Mouse (Mus musculus) cerebellum, adult 2 months (tissue): ENCODE data around the gene Cpt1c. TPM values are rescaled to one million over a fixed set of nuclear protein-coding genes. Genes with fewer than 3 reads are reported as not detected.
A peak's percentile ranks its signal among the peaks of the same experiment; 100 is the strongest.

Experiments
- DNase-seq, 2 experiments: peaks; one replicate each; pipeline ENCODE4 v3.0.0; 2021
- H3K27ac ChIP-seq: fragments of 200-500 bp; 2 replicates; pipeline ENCODE4 v1.5.1; 2012; ENCODE audit warnings: low read length, control low read depth, inconsistent platforms; ENCODE audit not compliant: insufficient read depth
- H3K27me3 ChIP-seq: fragments of 200-500 bp; 2 replicates; pipeline ENCODE4 v1.6.1; 2012; ENCODE audit warnings: inconsistent platforms, mild to moderate bottlenecking, low read length, moderate library complexity; ENCODE audit not compliant: control insufficient read depth, insufficient read depth
- H3K4me1 ChIP-seq: fragments of 200-500 bp; 2 replicates; pipeline ENCODE4 v1.6.1; 2011; ENCODE audit warnings: low read length; ENCODE audit not compliant: control insufficient read depth, insufficient read depth
- H3K4me3 ChIP-seq: fragments of 200-500 bp; replicated peaks from 2 replicates; pipeline ENCODE3; 2011; ENCODE audit warnings: mild to moderate bottlenecking, low read depth, low read length, control low read depth; ENCODE audit not compliant: insufficient read depth
- CTCF ChIP-seq: fragments of 200-500 bp; IDR thresholded peaks from 2 replicates; pipeline ENCODE4 v1.5.1; 2011; ENCODE audit warnings: low read depth, mild to moderate bottlenecking, control low read depth, low read length, moderate library complexity, borderline replicate concordance; ENCODE audit not compliant: insufficient read depth
- POLR2A ChIP-seq: fragments of 200-500 bp; IDR thresholded peaks from 2 replicates; pipeline ENCODE4 v1.6.1; 2011; ENCODE audit warnings: low read length, control low read depth, borderline replicate concordance; ENCODE audit not compliant: insufficient read depth
- WGBS: fragments of 180-500 bp; shearing (Covaris S2); methylation state at CpG from one replicate; pipeline ENCODE4 v1.1.7; 2018; 5-methylcytosine and 5-hydroxymethylcytosine counted together
- polyA plus RNA-seq: library from polyadenylated mRNA; depleted of rRNA; stranded (reverse); fragments of >200 nt; gene quantifications from 2 replicates; pipeline ENCODE4 v1.2.3, GENCODE M21; 2012

Gene Cpt1c
- polyA plus RNA-seq, 1 experiment: 129 TPM

DNA sequence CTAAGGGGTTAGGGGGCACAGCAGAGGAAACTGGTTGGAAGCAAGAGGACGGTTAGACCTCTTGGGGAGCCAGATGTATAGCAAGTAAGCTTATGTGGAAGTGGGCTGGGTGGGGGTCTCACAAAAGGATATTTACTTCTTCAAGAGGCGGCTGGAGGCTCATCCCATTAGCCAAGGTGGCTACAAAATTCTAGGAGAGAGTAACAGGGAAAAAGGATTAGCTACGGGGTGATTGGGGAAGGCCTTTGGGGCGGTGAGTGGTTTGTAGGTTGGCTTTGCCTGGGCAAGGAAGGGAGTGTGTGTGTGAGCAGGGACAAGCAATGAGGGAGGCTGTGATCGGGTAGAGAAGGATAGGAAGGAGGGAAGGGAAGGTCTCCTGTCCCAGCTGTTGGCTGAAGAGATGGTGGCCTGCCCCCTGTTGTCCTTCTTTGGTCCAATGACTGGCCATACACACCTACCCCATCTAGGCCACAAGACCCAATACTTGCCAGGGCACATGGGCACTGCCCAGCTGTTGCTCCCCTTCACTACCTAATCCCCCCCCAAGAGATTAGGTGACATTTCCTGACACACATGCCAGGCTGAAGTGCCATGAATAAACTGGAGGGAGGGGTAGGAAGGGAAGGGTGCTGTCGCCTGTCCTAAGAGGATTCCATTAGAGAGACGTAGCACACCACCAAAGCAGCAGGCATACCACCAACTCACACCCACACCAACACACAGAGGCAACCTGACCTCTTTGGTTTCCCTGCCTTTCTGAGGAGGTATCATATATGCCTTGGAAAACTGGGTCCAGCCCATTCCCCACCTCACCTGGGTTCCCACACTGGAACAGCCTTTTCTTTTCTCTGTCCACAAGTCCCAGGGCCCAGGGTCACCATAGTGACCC is 9.5 kb upstream of the Cpt1c start:
- DNase-seq: no peak
- Histone ChIP-seq H3K4me3 (no peak overlapping the region), H3K27me3 (no peaks in the 10 kb centered on the region), H3K27ac (no peak overlapping the region), H3K4me1 (0 out of 2 replicates have a peak, but pooled peaks cover 5% of the 10 kb centered on the region)
- TF ChIP-seq POLR2A (no peak), CTCF (no peak)
- WGBS: 57% methylated on average over 7 of the region's 7 CpGs

DNA sequence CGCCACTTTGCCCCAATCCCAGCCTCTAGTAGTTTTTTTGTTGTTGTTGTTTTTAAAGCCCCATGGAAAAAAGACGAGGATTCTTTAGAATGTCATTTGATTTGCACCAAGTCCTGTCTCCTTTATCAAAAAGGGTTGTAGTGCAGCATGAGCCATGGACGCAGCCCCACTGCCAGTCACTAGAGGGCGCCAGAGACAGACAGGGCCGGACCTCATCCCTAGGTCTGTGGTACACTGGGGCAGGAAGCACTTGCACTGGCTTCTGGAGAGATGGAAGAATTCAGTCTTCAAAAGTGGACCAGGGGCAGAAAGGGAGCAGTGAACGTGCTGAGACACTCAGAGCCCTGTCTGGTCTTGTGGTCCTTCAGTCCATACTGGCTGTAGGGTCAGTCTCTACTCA is 8.4 kb upstream of the Cpt1c start:
- WGBS: 23% methylated on average over 6 of the region's 6 CpGs
- DNase-seq: peak; percentile 80 to 88
- H3K27me3 ChIP-seq: no peaks in the 10 kb centered on the region
- H3K27ac ChIP-seq: no peak overlapping the region
- 0 out of 2 replicates have a peak, but pooled peaks cover 5% of the 10 kb centered on the region for H3K4me1 ChIP-seq
- no peak overlapping the region for H3K4me3 ChIP-seq
- TF ChIP-seq CTCF: peak; percentile 97
- no peak for TF ChIP-seq POLR2A

DNA sequence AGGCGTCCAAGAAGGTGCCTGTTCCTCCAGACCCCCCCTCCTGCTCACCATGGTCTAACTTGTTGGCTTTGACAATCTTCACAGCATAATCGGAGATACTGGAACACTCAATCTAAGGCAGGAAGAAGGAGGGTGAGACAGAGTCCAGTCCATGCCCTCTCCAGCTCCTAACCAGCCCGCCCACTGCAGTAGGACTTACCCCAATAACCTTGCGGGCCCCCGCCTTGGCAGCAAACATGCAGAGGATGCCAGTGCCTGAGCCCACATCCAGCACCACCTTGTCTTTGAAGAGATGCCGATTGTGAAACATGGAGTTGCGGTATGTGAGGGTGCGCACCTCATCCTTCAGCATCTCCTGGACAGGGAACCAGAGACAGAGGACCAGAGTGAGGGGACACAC is 6.9 kb upstream of the Cpt1c start:
- TF ChIP-seq CTCF (no peak), POLR2A (no peak)
- 95% methylated on average over 8 of the region's 8 CpGs for WGBS
- DNase-seq: no peak

DNA sequence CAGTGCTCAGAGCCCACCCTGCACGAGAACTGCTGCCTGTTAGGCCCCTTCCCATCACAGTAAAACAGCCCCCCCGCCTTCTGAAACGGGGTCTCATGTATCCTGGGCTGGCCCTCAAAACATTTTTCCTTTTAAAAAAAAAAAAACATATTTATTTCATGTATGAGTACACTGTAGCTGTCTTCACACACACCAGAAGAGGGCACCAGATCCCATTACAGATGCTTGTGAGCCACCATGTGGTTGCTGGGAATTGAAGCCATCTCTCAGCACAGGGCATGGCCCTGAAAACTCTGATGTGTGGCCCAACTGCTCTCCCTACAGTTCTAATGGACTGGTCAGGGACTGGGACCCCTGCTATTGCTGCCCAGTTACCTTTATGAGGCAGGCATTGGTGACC is 3.6 kb upstream of the Cpt1c start:
- 87% methylated on average over 3 of the region's 3 CpGs for WGBS
- no peak for TF ChIP-seq POLR2A
- no peak for TF ChIP-seq CTCF
- DNase-seq: no peak
- H3K27ac ChIP-seq: no peak overlapping the region
- no peak overlapping the region for H3K4me3 ChIP-seq
- H3K4me1 ChIP-seq: peaks cover 6% of the 10 kb centered on the region; the same call in 1 of the 2 replicates
- no peaks in the 10 kb centered on the region for H3K27me3 ChIP-seq

More for the DNA sequence above, 6.9 kb upstream of the Cpt1c start:
- Histone ChIP-seq H3K4me1 (0 out of 2 replicates have a peak, but pooled peaks cover 5% of the 10 kb centered on the region), H3K27me3 (no peaks in the 10 kb centered on the region), H3K27ac (no peak overlapping the region), H3K4me3 (no peak overlapping the region)

DNA sequence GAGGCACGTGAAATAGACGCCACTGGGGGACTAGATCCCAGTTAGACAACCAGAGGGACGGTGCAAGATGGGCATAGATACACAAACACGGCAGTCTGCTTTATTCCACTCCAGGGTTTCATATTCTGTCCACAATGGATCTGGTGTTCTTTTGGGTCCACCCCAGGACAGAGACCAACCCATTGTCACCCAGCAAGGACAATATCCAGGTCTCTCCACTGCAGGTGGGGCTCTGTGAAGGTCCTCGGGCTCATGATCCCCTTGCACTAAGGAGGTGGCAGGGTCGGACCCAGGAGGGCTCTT is 417 bp upstream of the Cpt1c start:
- Histone ChIP-seq H3K4me3 (peak overlapping the region; percentile 80), H3K27me3 (no peaks in the 10 kb centered on the region), H3K4me1 (peaks cover 16% of the 10 kb centered on the region), H3K27ac (peak overlapping the region; percentile 37)
- DNase-seq: peak in 1 of 2 experiments; percentile 38
- TF ChIP-seq POLR2A (no peak), CTCF (no peak)
- 12% methylated on average over 6 of the region's 6 CpGs for WGBS

DNA sequence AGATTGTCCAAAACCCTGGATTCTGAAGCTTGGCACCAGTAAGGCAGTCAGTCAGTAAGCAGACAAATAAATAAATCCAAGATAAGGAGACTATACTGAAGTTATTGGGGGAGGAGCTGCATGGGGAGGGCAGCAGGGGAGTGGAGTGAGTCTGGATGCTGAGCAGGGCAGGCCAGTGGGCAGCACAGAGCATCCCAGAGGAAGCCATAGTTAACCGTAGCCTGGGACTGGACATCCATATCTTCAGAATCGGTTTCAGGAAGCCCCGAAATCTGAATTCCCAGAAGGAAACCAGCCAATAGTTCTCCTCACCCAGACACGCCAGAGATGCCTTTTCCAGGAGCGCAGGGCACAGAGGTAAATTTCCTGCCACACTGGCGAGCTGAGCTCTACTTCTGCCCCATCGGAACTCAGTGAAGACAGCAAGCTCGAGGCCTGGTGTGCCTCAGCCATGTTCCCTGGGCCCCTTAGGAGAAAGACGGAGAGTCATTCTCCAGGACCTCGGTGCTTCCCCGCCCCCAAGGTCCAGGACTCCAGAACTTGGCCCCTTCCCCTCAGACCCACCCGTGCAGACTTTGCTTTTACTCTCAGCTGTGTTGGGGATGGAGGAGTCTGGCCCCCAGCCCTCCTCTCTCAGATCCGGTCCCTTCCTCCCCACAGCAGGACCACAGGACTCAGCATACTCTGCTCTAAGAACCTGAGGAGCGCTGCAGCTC is 1.1 kb downstream of the Cpt1c start:
- Histone ChIP-seq H3K27me3 (no peaks in the 10 kb centered on the region), H3K4me1 (peaks cover 16% of the 10 kb centered on the region), H3K4me3 (peak overlapping the region; percentile 80), H3K27ac (peak overlapping the region; percentile 89)
- WGBS: 4% methylated on average over 14 of the region's 14 CpGs
- peak in 1 of 2 experiments; percentile 53 for DNase-seq
- TF ChIP-seq CTCF (no peak), POLR2A (peak; percentile 35; the same call in 1 of the 2 replicates)

DNA sequence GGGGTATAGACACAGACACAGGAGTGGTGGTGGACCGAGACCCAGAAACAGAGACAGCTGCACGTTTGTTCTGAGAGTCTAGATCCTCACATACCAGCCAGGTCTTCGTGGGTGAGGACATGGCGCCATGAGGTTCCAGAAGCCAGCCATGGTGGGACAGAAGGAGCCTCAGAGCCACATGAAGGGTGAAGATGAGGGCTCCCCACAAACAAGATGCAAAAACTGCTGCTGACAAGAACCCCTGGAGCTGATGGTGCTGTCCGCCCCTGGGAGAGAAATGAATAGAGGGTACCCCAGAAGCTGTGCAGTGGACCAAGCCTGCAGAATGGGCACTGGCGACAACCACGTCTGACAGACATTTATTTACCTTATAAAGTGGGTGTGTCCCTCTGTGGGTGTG is 3.5 kb downstream of the Cpt1c start:
- no peak overlapping the region for H3K27ac ChIP-seq
- H3K27me3 ChIP-seq: no peaks in the 10 kb centered on the region
- no peak overlapping the region for H3K4me3 ChIP-seq
- 66% methylated on average over 7 of the region's 7 CpGs for WGBS
- peaks cover 16% of the 10 kb centered on the region for H3K4me1 ChIP-seq
- TF ChIP-seq POLR2A: no peak
- TF ChIP-seq CTCF: no peak
- no peak for DNase-seq

DNA sequence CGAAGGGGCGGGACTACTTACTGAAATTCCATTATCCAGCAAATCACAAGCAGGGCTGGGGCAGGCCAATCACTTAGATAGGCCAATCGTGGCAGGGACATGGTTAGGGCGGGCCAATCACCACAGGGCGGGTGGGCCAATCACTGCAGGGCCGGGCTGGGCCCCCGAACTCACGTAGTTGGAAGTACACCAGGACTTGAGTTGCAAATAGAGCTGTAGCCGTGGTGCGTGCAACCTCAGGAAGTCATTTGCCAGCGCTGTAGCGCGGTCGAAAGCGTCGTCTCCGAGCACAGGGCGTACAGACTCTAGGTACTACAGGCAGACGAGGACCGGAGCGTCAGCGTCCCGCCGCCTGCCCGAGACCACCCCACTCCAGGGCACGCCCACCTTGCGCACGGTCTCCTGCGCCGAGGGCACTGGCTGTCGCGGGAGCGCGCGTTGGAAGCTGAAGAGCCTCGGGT is 4.4 kb downstream of the Cpt1c start:
- no peaks in the 10 kb centered on the region for H3K27me3 ChIP-seq
- DNase-seq: peak; percentile 79 to 87
- peaks cover 15% of the 10 kb centered on the region for H3K4me1 ChIP-seq
- 4% methylated on average over 36 of the region's 36 CpGs for WGBS
- H3K4me3 ChIP-seq: peak overlapping the region; percentile 44
- H3K27ac ChIP-seq: no peak overlapping the region
- no peak for TF ChIP-seq POLR2A
- no peak for TF ChIP-seq CTCF
